In the genomic region with DNA sequence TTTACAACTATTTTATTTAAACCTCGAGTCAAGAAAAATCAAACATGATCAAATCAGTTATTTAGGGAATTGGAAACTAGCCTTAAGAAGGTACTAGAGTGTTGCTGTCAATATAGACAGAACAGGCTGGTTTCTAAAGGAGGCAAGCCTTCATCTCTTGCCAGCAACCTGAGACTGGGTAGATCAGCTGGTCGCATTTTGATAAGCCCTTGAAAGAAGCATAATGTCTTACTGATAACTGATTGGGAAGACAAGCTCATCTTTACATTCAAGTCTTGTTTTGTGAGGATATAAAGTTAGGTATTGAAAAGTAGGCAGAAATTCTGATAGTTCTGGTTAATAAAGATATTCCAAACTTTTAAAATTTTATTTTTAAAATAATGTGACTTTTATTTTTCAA, we compare ENCODE assay signal across 26 mouse cellular contexts.
DNase-seq lines count a peak whose midpoint lies in the region; ATAC-seq and TF ChIP-seq lines count a peak whose summit lies in the region.
"Had no signal": no experiment of that assay in that cellular context is flagged by ENCODE, and none has a peak within 500 bp of the region (broad histone marks: within the 10 kb centered on the region; RNA-seq: fewer than 3 reads in every experiment).

No protein-coding gene starts in this region.

- WGBS in liver, embryonic 13.5 days (ENCODE audit: insufficient replicate concordance): 64% methylated on average over 2 of the region's 2 CpGs
- 81% methylated on average over 2 of the region's 2 CpGs for WGBS in liver, embryonic 11.5 days
- 89% methylated on average over 2 of the region's 2 CpGs for WGBS in midbrain, embryonic 10.5 days

- H3K36me3 ChIP-seq in liver, embryonic 13.5 days: no peaks in the 10 kb centered on the region
- H3K36me3 ChIP-seq in liver, embryonic 11.5 days (ENCODE audit: control insufficient read depth, insufficient read depth, low read length): no peaks in the 10 kb centered on the region
- peaks cover 0 to 4% of the 10 kb centered on the region in 2 experiments; a peak in 2 of 4 replicates for H3K36me3 ChIP-seq in MEL (ENCODE audit: control insufficient read depth in 1 of 2, insufficient read depth in 2 of 2, low read length in 2 of 2)
- H3K36me3 ChIP-seq in midbrain, embryonic 10.5 days: no peaks in the 10 kb centered on the region
- H3K36me3 ChIP-seq: embryonic facial prominence, embryonic 13.5 days; embryonic facial prominence, embryonic 15.5 days; forebrain, embryonic 10.5 days; forebrain, embryonic 12.5 days; G1E had no signal

- H3K9ac ChIP-seq in liver, embryonic 13.5 days: no peak overlapping the region
- H3K9ac ChIP-seq in liver, embryonic 11.5 days (ENCODE audit: low read depth, low read length): no peak overlapping the region
- H3K9ac ChIP-seq in MEL (ENCODE audit: control insufficient read depth, low read depth, low read length, poor library complexity, severe bottlenecking): no peak overlapping the region
- H3K9ac ChIP-seq: embryonic facial prominence, embryonic 13.5 days; embryonic facial prominence, embryonic 15.5 days; forebrain, embryonic 12.5 days had no signal

- H3K4me2 ChIP-seq in liver, embryonic 13.5 days: no peak overlapping the region
- H3K4me2 ChIP-seq in liver, embryonic 11.5 days: no peak overlapping the region
- H3K4me2 ChIP-seq: embryonic facial prominence, embryonic 13.5 days; embryonic facial prominence, embryonic 15.5 days; forebrain, embryonic 12.5 days had no signal

- peak; percentile 55 to 69; a peak in 3 of 4 replicates for TF ChIP-seq EP300 in MEL (IDR thresholded peaks at IDR 0.05; ENCODE audit: low read depth in 1 of 2, low read length in 2 of 2)

- no peaks in the 10 kb centered on the region for H3K4me1 ChIP-seq in liver, embryonic 13.5 days (replicated peaks)
- no peaks in the 10 kb centered on the region for H3K4me1 ChIP-seq in liver, embryonic 11.5 days (replicated peaks; ENCODE audit: control insufficient read depth, insufficient read depth, low read length)
- H3K4me1 ChIP-seq in MEL (ENCODE audit: control insufficient read depth in 1 of 2, insufficient read depth in 2 of 2, low read length in 2 of 2): peaks cover 2 to 4% of the 10 kb centered on the region in 2 experiments; a peak in 2 of 4 replicates
- H3K4me1 ChIP-seq in midbrain, embryonic 10.5 days: no peaks in the 10 kb centered on the region
- H3K4me1 ChIP-seq: embryonic facial prominence, embryonic 13.5 days; embryonic facial prominence, embryonic 15.5 days; forebrain, embryonic 10.5 days; forebrain, embryonic 12.5 days had no signal

- H3K79me2 ChIP-seq in MEL (ENCODE audit: control insufficient read depth, insufficient read depth, low read length, poor library complexity): no peaks in the 10 kb centered on the region

- H3K4me3 ChIP-seq in liver, embryonic 13.5 days (replicated peaks): no peak overlapping the region
- H3K4me3 ChIP-seq in liver, embryonic 11.5 days (ENCODE audit: low read depth, low read length): no peak overlapping the region
- H3K4me3 ChIP-seq in MEL (ENCODE audit: control insufficient read depth in 1 of 2, insufficient read depth in 1 of 2, low read depth in 2 of 2, low read length in 2 of 2): no peak overlapping the region
- no peak overlapping the region for H3K4me3 ChIP-seq in midbrain, embryonic 10.5 days
- H3K4me3 ChIP-seq: embryonic facial prominence, embryonic 13.5 days; embryonic facial prominence, embryonic 15.5 days; erythroblast, embryonic 14.5 days; forebrain, embryonic 10.5 days; forebrain, embryonic 12.5 days had no signal

- 0 out of 2 replicates have a peak, but pooled peaks have one; percentile 36 for ATAC-seq in liver, embryonic 13.5 days (ENCODE audit: low read depth)
- no peak for ATAC-seq in liver, embryonic 11.5 days (replicated peaks; ENCODE audit: low FRiP score)
- ATAC-seq: CD4-positive, CD25-positive, alpha-beta regulatory T cell, adult 4 months; forebrain, embryonic 14.5 days; forebrain, embryonic 16.5 days had no signal

- no peak for TF ChIP-seq POLR2A in MEL (IDR thresholded peaks at IDR 0.05; ENCODE audit: control insufficient read depth in 1 of 2, insufficient read depth in 1 of 2, low read depth in 1 of 2, low read length in 2 of 2, poor library complexity in 1 of 2)

- no peaks in the 10 kb centered on the region for H3K27me3 ChIP-seq in liver, embryonic 13.5 days
- H3K27me3 ChIP-seq in liver, embryonic 11.5 days (replicated peaks; ENCODE audit: control insufficient read depth, insufficient read depth, low read length): no peaks in the 10 kb centered on the region
- no peaks in the 10 kb centered on the region for H3K27me3 ChIP-seq in MEL (ENCODE audit: control insufficient read depth in 1 of 2, insufficient read depth in 2 of 2, low read length in 2 of 2)
- no peaks in the 10 kb centered on the region for H3K27me3 ChIP-seq in midbrain, embryonic 10.5 days (ENCODE audit: low read depth, poor library complexity, severe bottlenecking)
- H3K27me3 ChIP-seq: CH12.LX; embryonic facial prominence, embryonic 13.5 days; embryonic facial prominence, embryonic 15.5 days; forebrain, embryonic 12.5 days had no signal

- no peak for TF ChIP-seq RAD21 in MEL (IDR thresholded peaks at IDR 0.05; ENCODE audit: low read depth, low read length)

- H3K9me3 ChIP-seq in liver, embryonic 13.5 days (replicated peaks): no peaks in the 10 kb centered on the region
- no peaks in the 10 kb centered on the region for H3K9me3 ChIP-seq in liver, embryonic 11.5 days (ENCODE audit: control insufficient read depth, low read length)
- no peaks in the 10 kb centered on the region for H3K9me3 ChIP-seq in MEL (replicated peaks; ENCODE audit: insufficient read depth, low read length)
- no peaks in the 10 kb centered on the region for H3K9me3 ChIP-seq in midbrain, embryonic 10.5 days (replicated peaks)
- H3K9me3 ChIP-seq: embryonic facial prominence, embryonic 13.5 days; embryonic facial prominence, embryonic 15.5 days; forebrain, embryonic 10.5 days; forebrain, embryonic 12.5 days; G1E had no signal

- TF ChIP-seq CTCF in MEL (IDR thresholded peaks at IDR 0.05 in 2 of 3, conservative IDR thresholded peaks at IDR 0.05 in 1 of 3; ENCODE audit: control insufficient read depth in 1 of 3, insufficient read depth in 1 of 3, low read depth in 2 of 3, low read length in 3 of 3, poor library complexity in 1 of 3, severe bottlenecking in 1 of 3): no peak

- H3K27ac ChIP-seq in liver, embryonic 13.5 days: no peak overlapping the region
- H3K27ac ChIP-seq in liver, embryonic 11.5 days (ENCODE audit: low read depth, low read length): no peak overlapping the region
- no peak overlapping the region for H3K27ac ChIP-seq in MEL (ENCODE audit: control insufficient read depth, low read depth, low read length)
- no peak overlapping the region for H3K27ac ChIP-seq in midbrain, embryonic 10.5 days (replicated peaks)
- H3K27ac ChIP-seq: embryonic facial prominence, embryonic 13.5 days; embryonic facial prominence, embryonic 15.5 days; forebrain, embryonic 10.5 days; forebrain, embryonic 12.5 days had no signal

- DNase-seq in liver, embryonic 13.5 days: no peak
- DNase-seq in liver, embryonic 11.5 days (ENCODE audit: low spot score): no peak
- peak; percentile 37 for DNase-seq in MEL (ENCODE audit: low read depth, low spot score)
- DNase-seq in c-Kit-positive CD71-positive TER-119-positive erythroid progenitor cells, embryonic 14.5 days (ENCODE audit: low spot score): peak; percentile 57
- DNase-seq in midbrain, embryonic 10.5 days (ENCODE audit: low spot score): no peak
- DNase-seq: adrenal gland, adult 2 months; adrenal gland, postnatal 10 days; adrenal gland, postnatal 25 days; B cell, adult 2 months; cerebellum, adult 11 months; cerebellum, adult 18-20 months; cerebellum, adult 8-10 months; cerebellum, adult 9-11 months; cerebellum, postnatal 14 days; cerebellum, postnatal 36 days; embryo, embryonic 11 days had no signal

TF ChIP-seq in MEL, 35 proteins besides CTCF, POLR2A, EP300 and RAD21:
- TF ChIP-seq ETS1 (IDR thresholded peaks at IDR 0.05; ENCODE audit: low read depth, low read length): peak; percentile 83
- TF ChIP-seq NELFE (IDR thresholded peaks at IDR 0.05; ENCODE audit: low read depth, low read length): no peak
- TF ChIP-seq USF1 (IDR thresholded peaks at IDR 0.05; ENCODE audit: low read depth, low read length): peak; percentile 49; the same call in 1 of the 2 replicates
- no peak for TF ChIP-seq MAZ (IDR thresholded peaks at IDR 0.05; ENCODE audit: low read depth, low read length)
- peak; percentile 78 for TF ChIP-seq GATA1 (IDR thresholded peaks at IDR 0.05; ENCODE audit: low read depth, low read length)
- peak; percentile 70 for TF ChIP-seq TCF12 (IDR thresholded peaks at IDR 0.05; ENCODE audit: low read depth, low read length)

Comparison
In these comparisons a context has a peak if more than half of its experiments do, and no peak if none do; other contexts are left out.
1. DNase-seq: peak in MEL (single experiment) and c-Kit-positive CD71-positive TER-119-positive erythroid progenitor cells, embryonic 14.5 days (single experiment); none in liver, embryonic 13.5 days (single experiment), liver, embryonic 11.5 days (single experiment) and midbrain, embryonic 10.5 days (single experiment).